Mouse (Mus musculus) adrenal gland, postnatal 0 days (tissue): ENCODE results near the gene Gm43518. TPM values are rescaled to one million over a fixed set of nuclear protein-coding genes. Genes with fewer than 3 reads are reported as not detected.

Source experiments
- polyA plus RNA-seq: library from polyadenylated mRNA; unstranded; fragments of >200 nt; fragmentation: Nextera tagmentation; extraction: Ambion mirVana; gene quantifications from 2 replicates; pipeline ENCODE4 v1.2.1, GENCODE M21; 2015

The Gm43518 gene
- 1.1 and 2.8 TPM in 2 replicates for polyA plus RNA-seq

GRCm38 (mm10) chr5:123927118-123927517 lies at the start of gene Gm43518:
Gene Gm43518, plus strand, starts transcription at chr5:123927418.

GRCm38 (mm10) chr5:123879928-123880327 lies 47.3 kb upstream of the Gm43518 start, which contains the start of gene Hcar1:
Gene Hcar1, minus strand, starts transcription at chr5:123880020.

GRCm38 (mm10) chr5:123906976-123907630 lies 20.1 kb upstream of the Gm43518 start, which contains the start of gene Denr:
Gene Denr, plus strand, starts transcription at chr5:123907175.

GRCm38 (mm10) chr5:123930508-123930989 lies 3.3 kb downstream of the Gm43518 start, which contains the start of gene Ccdc62:
Gene Ccdc62, plus strand, starts transcription at chr5:123930679.

GRCm38 (mm10) chr5:123973299-123974178 lies 46.3 kb downstream of the Gm43518 start, which contains the start of gene Hip1r:
Gene Hip1r, plus strand, starts transcription at chr5:123973628.

Other genes starting within 250 kb of the Gm43518 start
- 24.4 and 37.5 TPM in 2 replicates for gene Clip1, start 242.8 kb upstream of the Gm43518 start, polyA plus RNA-seq
- gene Zcchc8, start 206.3 kb upstream of the Gm43518 start, polyA plus RNA-seq: 27.6 and 38.0 TPM in 2 replicates
- gene Rsrc2, start 178.0 kb upstream of the Gm43518 start, polyA plus RNA-seq: 120 and 122 TPM in 2 replicates
- 4.3 and 7.0 TPM in 2 replicates for gene Kntc1, start 177.7 kb upstream of the Gm43518 start, polyA plus RNA-seq
- 0.19 and 0.41 TPM in 2 replicates for gene Hcar2, start 61.9 kb upstream of the Gm43518 start, polyA plus RNA-seq
- gene Hcar1, start 47.4 kb upstream of the Gm43518 start, polyA plus RNA-seq: 1.8 and 2.4 TPM in 2 replicates
- gene Denr, start 20.2 kb upstream of the Gm43518 start, polyA plus RNA-seq: 92.2 and 107 TPM in 2 replicates
- 5.0 and 6.9 TPM in 2 replicates for gene Ccdc62, start 3.3 kb downstream of the Gm43518 start, polyA plus RNA-seq
- 5.0 and 5.5 TPM in 2 replicates for gene Hip1r, start 46.2 kb downstream of the Gm43518 start, polyA plus RNA-seq
- 33.5 and 60.7 TPM in 2 replicates for gene Vps37b, start 104.9 kb downstream of the Gm43518 start, polyA plus RNA-seq
- gene Abcb9, start 168.4 kb downstream of the Gm43518 start, polyA plus RNA-seq: 2.7 and 3.5 TPM in 2 replicates
- gene Ogfod2, start 184.9 kb downstream of the Gm43518 start, polyA plus RNA-seq: 29.7 and 52.4 TPM in 2 replicates
- gene Arl6ip4, start 188.7 kb downstream of the Gm43518 start, polyA plus RNA-seq: 82.9 and 100 TPM in 2 replicates